Mouse (Mus musculus) liver, embryonic 14.5 days (tissue): ENCODE measurements around the gene Cmtm8. TPM values are rescaled to one million over a fixed set of nuclear protein-coding genes. Genes with fewer than 3 reads are reported as not detected.

Source experiments
- ATAC-seq: fragments of 200-750 bp; cut with Nextera tagmentation; 2 replicates; pipeline ENCODE4 v1.8.0; 2017; ENCODE audit warnings: moderate number of reproducible peaks, mild to moderate bottlenecking, moderate library complexity; ENCODE audit not compliant: insufficient read depth
- DNase-seq, 3 experiments: peaks; one replicate each; pipeline ENCODE4 v3.0.0-alpha.2; 2012 to 2013; ENCODE audit warnings: low read depth in 3 of 3, low spot score in 3 of 3
- H3K27ac ChIP-seq: fragments of 300-500 bp; sonication (generic); 2 replicates; pipeline ENCODE4 v1.5.1; 2014; ENCODE audit warnings: moderate library complexity, mild to moderate bottlenecking, control low read depth, inconsistent platforms
- H3K27me3 ChIP-seq: fragments of 300-500 bp; sonication (generic); 2 replicates; pipeline ENCODE4 v1.6.1; 2014; ENCODE audit warnings: mild to moderate bottlenecking, low read length, moderate library complexity; ENCODE audit not compliant: control insufficient read depth, insufficient read depth
- H3K36me3 ChIP-seq: fragments of 300-500 bp; sonication (generic); replicated peaks from 2 replicates; pipeline ENCODE4 v1.6.1; 2014; ENCODE audit warnings: low read depth; ENCODE audit not compliant: control insufficient read depth, insufficient read depth
- H3K4me1 ChIP-seq, 2 experiments: fragments of 200-500 bp in 1 of 2; fragments of 300-500 bp in 1 of 2; sonication (generic) in 1 of 2; replicated peaks; 2 replicates each; pipeline ENCODE4 v1.6.1; 2012 to 2014; ENCODE audit warnings: antibody characterized with exemption in 1 of 2, inconsistent platforms in 1 of 2, low read length in 1 of 2; ENCODE audit not compliant: control insufficient read depth in 2 of 2, insufficient read depth in 2 of 2
- H3K4me2 ChIP-seq: fragments of 300-500 bp; sonication (generic); 2 replicates; pipeline ENCODE4 v1.6.1; 2014; ENCODE audit warnings: low read depth, mild to moderate bottlenecking, control low read depth, moderate library complexity
- H3K4me3 ChIP-seq, 2 experiments: fragments of 200-500 bp in 1 of 2; fragments of 300-500 bp in 1 of 2; sonication (generic) in 1 of 2; 2 replicates each; pipeline ENCODE4 v1.5.1; 2012 to 2014; ENCODE audit warnings: low read depth in 2 of 2, low read length in 2 of 2, mild to moderate bottlenecking in 2 of 2, control low read depth in 1 of 2, inconsistent platforms in 1 of 2, moderate library complexity in 1 of 2; ENCODE audit not compliant: insufficient read depth in 1 of 2
- H3K9ac ChIP-seq: fragments of 300-500 bp; sonication (generic); replicated peaks from 2 replicates; pipeline ENCODE4 v1.6.1; 2014; ENCODE audit warnings: mild to moderate bottlenecking, control low read depth, moderate library complexity
- H3K9me3 ChIP-seq: fragments of 300-500 bp; sonication (generic); 2 replicates; pipeline ENCODE4 v1.6.1; 2016; ENCODE audit warnings: low read length, mixed read lengths; ENCODE audit not compliant: control insufficient read depth
- CTCF ChIP-seq: IDR thresholded peaks from 2 replicates; pipeline ENCODE4 v1.5.1; 2016; ENCODE audit warnings: antibody characterized with exemption, low read depth, control low read depth
- EP300 ChIP-seq: IDR thresholded peaks from 2 replicates; pipeline ENCODE4 v1.6.1; 2016; ENCODE audit warnings: antibody characterized with exemption, low read depth
- whole genome bisulfite sequencing: fragments of 180-500 bp; shearing (Covaris S2); extraction: QIAGEN DNeasy Blood & Tissue Kit; methylation state at CpG from one replicate; pipeline ENCODE4 v1.1.7; 2014; ENCODE audit not compliant: insufficient replicate concordance; 5-methylcytosine and 5-hydroxymethylcytosine counted together
- polyA plus RNA-seq, 2 experiments: library from polyadenylated mRNA; depleted of rRNA in 1 of 2; stranded (reverse) in 1 of 2; unstranded in 1 of 2; fragments of >200 nt; fragmentation: Nextera tagmentation in 1 of 2; extraction: Ambion mirVana in 1 of 2; gene quantifications; 2 replicates each; pipeline versions ENCODE4 v1.2.1 to v1.2.3; 2012 to 2014

Gene Cmtm8
- polyA plus RNA-seq, 2 experiments: 16.2 to 24.2 TPM

- no peak for DNase-seq
- H3K36me3 ChIP-seq: peaks cover 3% of the 10 kb centered on the region
These were observed 96.5 kb downstream of the Cmtm8 start for GRCm38 (mm10) chr9:114747466-114747865.

GRCm38 (mm10) chr9:114747012-114747411 lies 96.9 kb downstream of the Cmtm8 start:
- Histone ChIP-seq H3K4me3 (no peak overlapping the region), H3K4me2 (no peak overlapping the region), H3K36me3 (peaks cover 3% of the 10 kb centered on the region), H3K9ac (no peak overlapping the region), H3K27ac (no peak overlapping the region), H3K9me3 (no peaks in the 10 kb centered on the region), H3K27me3 (no peaks in the 10 kb centered on the region), H3K4me1 (peaks cover 0 to 6% of the 10 kb centered on the region in 2 experiments; a peak in 1 of 4 replicates)
- ATAC-seq: no peak
- TF ChIP-seq EP300 (no peak), CTCF (no peak)
- WGBS: 79% methylated on average over 10 of the region's 10 CpGs
- DNase-seq: no peak

More at GRCm38 (mm10) chr9:114747466-114747865, 96.5 kb downstream of the Cmtm8 start:
- ATAC-seq: no peak
- 81% methylated on average over 12 of the region's 12 CpGs for WGBS
- no peaks in the 10 kb centered on the region for H3K9me3 ChIP-seq
- H3K27me3 ChIP-seq: no peaks in the 10 kb centered on the region
- H3K4me3 ChIP-seq: no peak overlapping the region
- no peak for TF ChIP-seq EP300
- no peak for TF ChIP-seq CTCF
- no peak overlapping the region for H3K4me2 ChIP-seq
- H3K9ac ChIP-seq: no peak overlapping the region
- H3K27ac ChIP-seq: no peak overlapping the region
- H3K4me1 ChIP-seq: peaks cover 0 to 6% of the 10 kb centered on the region in 2 experiments; a peak in 1 of 4 replicates

GRCm38 (mm10) chr9:114745654-114746053 lies 98.3 kb downstream of the Cmtm8 start:
- no peak for TF ChIP-seq CTCF
- TF ChIP-seq EP300: no peak
- no peaks in the 10 kb centered on the region for H3K9me3 ChIP-seq
- H3K4me2 ChIP-seq: no peak overlapping the region
- no peak overlapping the region for H3K27ac ChIP-seq
- ATAC-seq (no peak), DNase-seq (no peak)
- 26% methylated on average over 4 of the region's 4 CpGs for WGBS
- H3K4me3 ChIP-seq: no peak overlapping the region
- peaks cover 3% of the 10 kb centered on the region for H3K36me3 ChIP-seq
- H3K4me1 ChIP-seq: peaks cover 0 to 6% of the 10 kb centered on the region in 2 experiments; a peak in 1 of 4 replicates
- no peak overlapping the region for H3K9ac ChIP-seq
- H3K27me3 ChIP-seq: no peaks in the 10 kb centered on the region

- Histone ChIP-seq H3K9me3 (no peaks in the 10 kb centered on the region), H3K4me3 (no peak overlapping the region), H3K27ac (no peak overlapping the region), H3K4me1 (peaks cover 0 to 6% of the 10 kb centered on the region in 2 experiments; a peak in 1 of 4 replicates), H3K4me2 (no peak overlapping the region), H3K36me3 (peaks cover 3% of the 10 kb centered on the region), H3K27me3 (no peaks in the 10 kb centered on the region), H3K9ac (no peak overlapping the region)
- WGBS: 54% methylated on average over 4 of the region's 4 CpGs
- TF ChIP-seq EP300 (no peak), CTCF (no peak)
- ATAC-seq: no peak
- no peak for DNase-seq
These were observed 98.8 kb downstream of the Cmtm8 start for GRCm38 (mm10) chr9:114745163-114745562.

GRCm38 (mm10) chr9:114742731-114743130 lies 101.2 kb downstream of the Cmtm8 start:
- Histone ChIP-seq H3K9me3 (no peaks in the 10 kb centered on the region), H3K36me3 (peaks cover 3% of the 10 kb centered on the region), H3K27ac (no peak overlapping the region), H3K4me2 (no peak overlapping the region), H3K9ac (no peak overlapping the region), H3K4me3 (no peak overlapping the region), H3K4me1 (peaks cover 0 to 6% of the 10 kb centered on the region in 2 experiments; a peak in 1 of 4 replicates), H3K27me3 (no peaks in the 10 kb centered on the region)
- ATAC-seq: no peak
- TF ChIP-seq CTCF: no peak
- no peak for TF ChIP-seq EP300
- WGBS: 33% methylated on average over 2 of the region's 2 CpGs
- peak in 1 of 3 experiments; percentile 52 for DNase-seq
